Mouse (Mus musculus): ENCODE results near the gene Casd1. TPM values are rescaled to one million over a fixed set of nuclear protein-coding genes. Genes with fewer than 3 reads are reported as not detected.
A peak's percentile ranks its signal among the peaks of the same experiment; 100 is the strongest.

The Casd1 gene
- polyA plus RNA-seq, 1 experiment from 2014 or later, result 40.7 TPM

DNA sequence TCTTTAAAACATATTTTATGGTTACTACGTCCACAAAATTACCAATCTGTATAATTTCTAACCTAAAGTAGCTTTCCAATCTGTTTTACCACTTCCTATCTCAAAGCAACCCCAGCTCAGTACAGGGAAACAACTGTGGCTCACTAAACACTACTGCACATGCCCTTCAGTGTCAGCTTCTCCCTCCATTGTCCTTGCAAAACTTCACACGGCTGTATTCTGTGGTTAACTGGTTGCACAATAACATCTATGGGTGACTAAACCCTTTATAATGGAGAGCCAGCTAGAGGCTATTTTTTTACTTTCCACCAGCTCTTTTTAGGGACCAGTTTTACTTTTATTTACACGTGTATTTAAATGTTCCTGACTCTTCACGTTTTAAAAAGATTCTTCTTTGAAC lies 12.7 kb upstream of the Casd1 start:
- ATAC-seq (ENCODE audit: low FRiP score, low read depth), result no peak
- Histone ChIP-seq H3K9me3 (no peaks in the 10 kb centered on the region), H3K4me1 (no peaks in the 10 kb centered on the region), H3K36me3 (no peaks in the 10 kb centered on the region), H3K9ac (no peak overlapping the region), H3K4me2 (replicated peaks) (no peak overlapping the region), H3K27me3 (replicated peaks) (no peaks in the 10 kb centered on the region), H3K27ac (no peak overlapping the region), H3K4me3 (no peak overlapping the region)
- 72% methylated on average over 4 of the region's 4 CpGs for WGBS

DNA sequence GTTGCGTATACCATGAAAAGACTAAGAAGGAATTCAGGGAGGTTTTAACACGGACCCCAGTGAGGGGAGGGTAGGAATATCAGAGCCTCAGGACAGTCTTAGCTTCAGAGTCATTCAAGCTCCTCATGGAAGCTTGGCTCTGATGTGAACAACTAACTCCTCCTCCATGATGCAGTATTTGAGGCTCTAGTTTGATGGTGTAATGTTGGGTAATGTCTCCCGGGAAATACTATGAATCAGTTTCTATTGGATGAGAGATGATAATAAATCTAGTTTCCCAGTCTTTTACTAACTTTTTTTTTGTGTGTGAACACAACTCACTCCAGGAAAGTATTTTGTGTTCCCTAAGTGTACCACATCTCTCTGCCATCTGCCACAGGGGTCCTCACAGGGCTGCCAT lies 11.9 kb upstream of the Casd1 start:
- WGBS, result 89% methylated on average over 3 of the region's 3 CpGs
- Histone ChIP-seq H3K4me1 (no peaks in the 10 kb centered on the region), H3K4me2 (replicated peaks) (no peak overlapping the region), H3K27me3 (replicated peaks) (no peaks in the 10 kb centered on the region), H3K4me3 (no peak overlapping the region), H3K9ac (no peak overlapping the region), H3K27ac (no peak overlapping the region), H3K36me3 (no peaks in the 10 kb centered on the region), H3K9me3 (no peaks in the 10 kb centered on the region)
- no peak for ATAC-seq (ENCODE audit: low FRiP score, low read depth)

DNA sequence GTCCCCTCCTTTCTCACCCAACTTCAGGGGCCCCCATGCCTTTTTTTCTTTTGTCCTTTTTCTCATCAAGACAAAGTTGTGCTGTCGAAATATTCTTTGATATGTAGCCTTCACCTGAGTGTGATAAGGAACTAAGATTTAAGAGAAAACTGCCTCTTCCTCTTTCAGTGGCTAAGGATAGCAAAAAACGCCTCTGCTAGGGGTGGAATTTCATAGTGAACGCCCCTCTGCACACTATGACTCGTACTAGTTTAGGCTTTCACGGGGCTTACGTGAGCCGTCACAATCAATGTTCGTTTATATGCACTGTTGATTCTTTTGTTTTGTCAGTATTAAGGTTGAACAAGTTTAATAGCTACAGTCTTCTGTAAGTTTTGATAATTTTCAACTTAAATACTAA lies 10.6 kb upstream of the Casd1 start:
- no peaks in the 10 kb centered on the region for H3K36me3 ChIP-seq
- H3K27ac ChIP-seq, result no peak overlapping the region
- no peak overlapping the region for H3K4me2 ChIP-seq (replicated peaks)
- no peaks in the 10 kb centered on the region for H3K9me3 ChIP-seq
- H3K27me3 ChIP-seq (replicated peaks), result no peaks in the 10 kb centered on the region
- ATAC-seq (ENCODE audit: low FRiP score, low read depth), result no peak
- no peaks in the 10 kb centered on the region for H3K4me1 ChIP-seq
- H3K4me3 ChIP-seq, result no peak overlapping the region
- H3K9ac ChIP-seq, result no peak overlapping the region
- WGBS, result 79% methylated on average over 8 of the region's 8 CpGs

DNA sequence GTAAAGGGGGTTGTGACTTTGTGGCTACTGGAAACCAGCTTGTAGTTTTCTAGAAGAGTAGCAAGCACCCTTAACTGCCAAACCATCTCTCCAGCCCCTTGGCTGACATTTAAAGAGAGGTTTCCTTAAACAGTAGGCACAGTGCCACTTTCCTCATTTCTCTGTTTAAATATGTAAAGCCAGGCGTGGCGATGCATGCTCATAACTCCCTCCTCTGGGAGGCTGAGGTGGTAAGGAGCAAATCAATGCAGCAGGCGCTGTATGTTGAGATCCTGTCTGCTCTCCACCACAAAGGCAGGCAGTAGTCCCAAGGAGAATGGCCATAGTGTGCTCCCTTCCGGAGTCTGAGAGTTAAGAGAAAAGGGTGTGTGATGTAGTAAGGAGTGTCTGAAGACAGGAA lies 2.9 kb upstream of the Casd1 start:
- no peak overlapping the region for H3K4me2 ChIP-seq (replicated peaks)
- no peak overlapping the region for H3K27ac ChIP-seq
- peaks cover 8% of the 10 kb centered on the region for H3K4me1 ChIP-seq
- no peaks in the 10 kb centered on the region for H3K9me3 ChIP-seq
- no peaks in the 10 kb centered on the region for H3K27me3 ChIP-seq (replicated peaks)
- H3K9ac ChIP-seq, result no peak overlapping the region
- no peaks in the 10 kb centered on the region for H3K36me3 ChIP-seq
- no peak for ATAC-seq (ENCODE audit: low FRiP score, low read depth)
- WGBS, result 77% methylated on average over 4 of the region's 4 CpGs
- H3K4me3 ChIP-seq, result no peak overlapping the region

DNA sequence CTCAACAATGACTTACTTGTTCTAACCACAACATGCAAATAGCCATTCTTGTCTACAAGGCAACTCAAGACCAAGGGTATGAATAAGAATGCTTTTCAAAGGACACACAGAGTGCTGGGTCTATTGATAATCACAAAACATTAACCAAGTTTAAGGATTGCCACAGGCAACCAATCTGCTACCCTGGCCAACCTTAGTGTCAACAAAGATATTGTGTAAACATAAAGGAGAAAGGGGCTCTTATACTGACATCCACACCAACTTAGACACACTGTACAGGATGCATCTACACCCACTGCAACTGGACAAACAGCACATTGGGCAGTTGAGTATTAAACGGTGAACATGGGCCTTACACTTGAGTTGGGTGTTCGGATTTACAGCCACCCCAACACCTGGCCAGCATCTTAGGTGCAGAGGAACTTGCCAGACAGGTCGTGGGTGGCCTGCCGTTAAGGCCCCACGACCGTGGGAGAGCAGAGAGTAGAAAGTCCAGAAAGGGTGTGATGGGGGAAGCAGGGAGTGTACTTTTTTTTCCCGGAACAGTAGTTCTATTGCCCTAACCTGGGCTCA lies 468 bp upstream of the Casd1 start:
- H3K4me1 ChIP-seq, result peaks cover 14% of the 10 kb centered on the region
- H3K27ac ChIP-seq, result peak overlapping the region; percentile 87; the same call in 1 of the 2 replicates
- H3K9me3 ChIP-seq, result no peaks in the 10 kb centered on the region
- H3K9ac ChIP-seq, result peak overlapping the region; percentile 92
- peak; percentile 21 for ATAC-seq (ENCODE audit: low FRiP score, low read depth)
- no peaks in the 10 kb centered on the region for H3K27me3 ChIP-seq (replicated peaks)
- WGBS, result 35% methylated on average over 7 of the region's 7 CpGs
- H3K36me3 ChIP-seq, result no peaks in the 10 kb centered on the region
- H3K4me2 ChIP-seq (replicated peaks), result peak overlapping the region; percentile 93
- H3K4me3 ChIP-seq, result peak overlapping the region; percentile 70

DNA sequence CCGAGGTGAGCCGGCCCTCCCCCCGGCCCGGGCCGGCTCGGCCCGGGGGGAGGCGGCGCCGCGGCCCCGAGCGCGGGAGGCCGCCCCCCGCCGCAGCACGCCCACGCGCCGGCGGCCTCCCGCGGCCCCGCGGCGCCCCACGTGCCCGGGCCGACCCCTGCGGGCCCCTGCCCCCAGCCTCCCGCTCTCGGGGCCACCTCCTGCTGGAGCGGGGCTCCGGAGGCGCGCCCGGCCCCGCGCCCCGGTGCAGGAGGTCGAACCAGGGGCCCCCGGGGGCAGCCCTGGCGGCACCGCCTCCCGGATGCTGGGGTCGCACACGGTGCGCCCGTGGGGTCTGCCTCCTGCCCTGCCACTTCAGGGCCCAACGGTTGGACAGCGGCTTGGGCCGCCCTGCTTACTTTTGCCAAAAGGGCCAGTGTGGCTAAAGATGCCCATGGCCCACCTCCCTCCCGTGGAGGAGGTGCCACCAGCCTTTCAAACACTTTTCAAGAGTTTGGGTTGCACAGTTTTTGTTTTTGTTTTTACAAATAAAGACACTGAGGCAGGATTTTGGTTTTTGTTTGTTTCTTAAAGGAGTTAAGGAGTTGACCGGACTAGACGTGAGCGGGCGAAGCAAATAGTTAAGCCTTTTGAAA lies 775 bp downstream of the Casd1 start:
- Histone ChIP-seq H3K9me3 (no peaks in the 10 kb centered on the region), H3K27ac (peak overlapping the region; percentile 87), H3K4me3 (peak overlapping the region; percentile 70), H3K27me3 (replicated peaks) (no peaks in the 10 kb centered on the region), H3K36me3 (no peaks in the 10 kb centered on the region), H3K4me2 (replicated peaks) (peak overlapping the region; percentile 93), H3K4me1 (peaks cover 14% of the 10 kb centered on the region), H3K9ac (peak overlapping the region; percentile 92)
- 4% methylated on average over 58 of the region's 58 CpGs for WGBS
- ATAC-seq (ENCODE audit: low FRiP score, low read depth), result peak; percentile 70

DNA sequence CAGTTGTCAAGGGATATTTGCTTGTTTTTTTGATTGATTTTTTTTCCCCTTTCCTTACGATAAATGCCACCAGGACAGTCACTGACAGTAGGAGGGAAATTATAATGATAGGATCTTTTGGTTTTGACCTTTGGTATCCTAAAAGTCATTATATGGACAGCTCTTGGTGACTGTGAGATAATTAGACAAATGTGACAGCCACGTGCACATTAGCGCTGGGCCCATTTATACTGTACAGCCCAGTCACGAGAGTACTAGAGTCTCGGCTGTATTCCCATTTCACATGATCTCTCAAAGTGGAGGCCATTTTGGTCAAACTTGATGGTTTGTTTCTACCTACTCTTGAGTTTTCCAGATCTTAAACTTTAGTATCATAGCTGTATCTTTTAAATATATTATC lies 1.4 kb downstream of the Casd1 start:
- no peaks in the 10 kb centered on the region for H3K9me3 ChIP-seq
- H3K27ac ChIP-seq, result no peak overlapping the region
- H3K36me3 ChIP-seq, result no peaks in the 10 kb centered on the region
- 0 out of 2 replicates have a peak overlapping the region, but pooled peaks have one; percentile 70 for H3K4me3 ChIP-seq
- ATAC-seq (ENCODE audit: low FRiP score, low read depth), result no peak
- H3K4me2 ChIP-seq (replicated peaks), result peak overlapping the region; percentile 93
- peaks cover 14% of the 10 kb centered on the region for H3K4me1 ChIP-seq
- no peak overlapping the region for H3K9ac ChIP-seq
- WGBS, result 61% methylated on average over 5 of the region's 5 CpGs
- no peaks in the 10 kb centered on the region for H3K27me3 ChIP-seq (replicated peaks)

DNA sequence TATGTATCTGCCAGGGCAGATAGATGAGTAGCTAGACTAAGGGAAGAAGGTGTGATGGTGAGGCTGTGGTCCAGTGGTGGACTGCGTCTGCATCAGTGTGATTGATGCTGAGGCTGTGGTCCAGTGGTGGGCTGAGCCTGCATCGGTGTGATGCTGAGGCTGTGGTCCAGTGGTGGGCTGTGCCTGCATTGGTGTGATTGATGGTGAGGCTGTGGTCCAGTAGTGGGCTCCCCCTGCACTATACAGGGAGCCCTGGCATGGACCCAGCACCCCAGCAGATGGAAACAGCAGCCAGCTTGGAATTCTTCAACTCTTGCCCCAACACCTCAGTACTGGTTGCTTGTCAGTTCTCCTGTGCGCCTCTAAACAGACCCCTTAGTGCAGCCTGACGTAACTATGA lies 5.8 kb downstream of the Casd1 start:
- ATAC-seq (ENCODE audit: low FRiP score, low read depth), result no peak
- WGBS, result 87% methylated on average over 4 of the region's 4 CpGs
- no peak overlapping the region for H3K27ac ChIP-seq

DNA sequence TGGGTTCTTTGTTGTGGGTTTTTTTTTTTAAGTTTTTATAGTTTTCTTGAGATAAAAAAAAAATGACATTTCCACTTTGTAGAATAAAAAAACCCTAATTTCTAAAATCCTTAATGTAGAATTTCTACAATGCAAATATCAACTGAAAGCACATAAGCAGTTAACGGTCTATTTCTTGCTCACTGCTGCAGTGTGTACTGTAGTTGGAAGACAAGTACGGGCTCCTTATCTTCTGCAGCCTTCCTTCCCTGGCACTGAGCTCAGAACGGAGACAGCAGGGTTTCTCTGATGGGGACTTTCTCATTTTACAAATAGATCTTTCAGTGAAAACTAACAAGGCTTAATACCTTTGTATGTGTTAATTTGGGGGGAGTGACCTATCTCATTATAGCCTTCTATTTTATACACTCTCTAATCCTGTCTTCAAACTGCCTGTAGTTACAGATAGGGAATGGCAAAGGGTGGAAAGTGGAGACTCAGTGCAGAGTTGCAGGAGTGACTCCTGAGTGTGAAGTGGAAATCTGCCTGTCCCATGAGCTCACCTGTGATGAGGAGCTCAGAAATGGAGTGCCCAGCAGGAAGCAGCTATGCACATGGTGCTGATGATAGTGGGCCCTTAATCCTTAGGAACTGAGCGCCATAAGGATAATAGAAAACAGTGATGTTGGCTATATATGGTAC lies 9.7 kb downstream of the Casd1 start:
- Histone ChIP-seq H3K36me3 (peaks cover 4% of the 10 kb centered on the region), H3K9ac (no peak overlapping the region), H3K9me3 (no peaks in the 10 kb centered on the region), H3K4me1 (peaks cover 4% of the 10 kb centered on the region; the same call in 1 of the 2 replicates), H3K4me3 (no peak overlapping the region), H3K27me3 (replicated peaks) (no peaks in the 10 kb centered on the region), H3K4me2 (replicated peaks) (no peak overlapping the region), H3K27ac (no peak overlapping the region)
- ATAC-seq (ENCODE audit: low FRiP score, low read depth), result no peak
- WGBS, result 89% methylated on average over 4 of the region's 4 CpGs

More for the DNA sequence above, 5.8 kb downstream of the Casd1 start:
- H3K36me3 ChIP-seq, result no peaks in the 10 kb centered on the region
- H3K9me3 ChIP-seq, result no peaks in the 10 kb centered on the region
- peaks cover 11% of the 10 kb centered on the region for H3K4me1 ChIP-seq
- H3K4me2 ChIP-seq (replicated peaks), result no peak overlapping the region
- no peak overlapping the region for H3K4me3 ChIP-seq
- no peaks in the 10 kb centered on the region for H3K27me3 ChIP-seq (replicated peaks)
- no peak overlapping the region for H3K9ac ChIP-seq

DNA sequence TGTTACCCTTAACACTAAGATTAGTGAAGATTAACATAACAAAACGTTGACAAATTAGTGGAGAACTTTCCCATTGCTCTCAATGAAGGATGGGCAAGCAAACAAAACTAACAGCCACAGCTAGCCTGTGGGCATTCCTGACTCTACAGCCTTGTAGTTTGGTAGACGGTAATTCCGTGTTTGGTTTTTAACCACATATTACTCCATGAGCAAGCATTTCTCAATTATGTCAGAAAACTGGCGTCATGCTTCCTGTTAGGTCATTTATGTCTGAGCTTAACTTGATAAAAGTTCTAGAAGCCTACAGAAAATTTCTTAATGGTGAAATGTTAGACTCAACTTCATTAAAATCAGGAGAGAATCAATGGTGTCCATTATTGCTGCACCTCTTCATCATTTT lies 11.2 kb downstream of the Casd1 start:
- Histone ChIP-seq H3K4me2 (replicated peaks) (no peak overlapping the region), H3K4me3 (no peak overlapping the region), H3K36me3 (peaks cover 4% of the 10 kb centered on the region), H3K27me3 (replicated peaks) (no peaks in the 10 kb centered on the region), H3K9ac (no peak overlapping the region), H3K27ac (no peak overlapping the region), H3K4me1 (peaks cover 4% of the 10 kb centered on the region; the same call in 1 of the 2 replicates), H3K9me3 (no peaks in the 10 kb centered on the region)
- ATAC-seq (ENCODE audit: low FRiP score, low read depth), result no peak
- WGBS, result 90% methylated on average over 4 of the region's 4 CpGs

DNA sequence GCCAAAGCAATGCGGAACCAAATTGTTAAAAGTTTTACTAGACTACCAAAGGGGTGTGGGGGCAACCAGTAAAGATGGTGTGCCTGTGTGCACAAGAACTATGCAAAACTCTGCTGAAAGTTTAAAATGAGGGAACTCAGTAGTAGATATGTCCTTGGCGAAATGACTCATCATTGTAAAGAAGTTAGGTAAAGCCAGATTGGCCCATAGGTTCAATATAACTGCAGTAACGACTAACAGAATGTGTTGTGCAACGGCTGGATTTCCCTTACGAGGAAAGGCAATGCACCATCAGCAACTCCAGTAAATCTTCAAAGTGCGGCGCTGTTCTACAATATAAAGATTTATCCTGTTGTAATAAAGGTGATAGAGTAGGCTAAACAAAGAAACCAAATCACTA lies 11.8 kb downstream of the Casd1 start:
- no peak for ATAC-seq (ENCODE audit: low FRiP score, low read depth)
- peaks cover 1% of the 10 kb centered on the region; the same call in 1 of the 2 replicates for H3K4me1 ChIP-seq
- H3K9me3 ChIP-seq, result no peaks in the 10 kb centered on the region
- H3K27me3 ChIP-seq (replicated peaks), result no peaks in the 10 kb centered on the region
- H3K4me3 ChIP-seq, result no peak overlapping the region
- H3K36me3 ChIP-seq, result peaks cover 4% of the 10 kb centered on the region
- no peak overlapping the region for H3K27ac ChIP-seq
- no peak overlapping the region for H3K4me2 ChIP-seq (replicated peaks)
- WGBS, result 91% methylated on average over 7 of the region's 7 CpGs
- H3K9ac ChIP-seq, result no peak overlapping the region

DNA sequence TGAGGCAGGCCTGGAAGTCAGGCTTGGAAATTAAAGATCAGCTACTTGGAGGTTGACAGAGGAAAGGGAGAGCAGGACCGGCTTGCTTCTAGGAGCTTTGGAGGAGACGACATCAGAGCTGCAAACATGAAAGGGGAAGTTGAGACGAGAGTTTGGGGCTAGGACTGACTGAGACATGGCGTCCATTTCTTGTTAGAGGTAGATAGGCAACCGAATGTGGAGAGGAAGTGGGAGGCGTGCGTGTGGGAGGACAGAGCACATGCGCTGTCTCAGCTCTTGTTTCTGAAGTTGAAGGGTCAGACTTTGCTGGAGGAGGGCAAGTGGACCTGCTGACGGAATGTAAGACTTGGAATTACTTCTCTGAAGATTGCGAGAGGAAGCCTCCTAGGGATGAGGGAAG lies 17.3 kb downstream of the Casd1 start:
- no peak for ATAC-seq (ENCODE audit: low FRiP score, low read depth)
- WGBS, result 91% methylated on average over 10 of the region's 10 CpGs
- H3K9me3 ChIP-seq, result no peaks in the 10 kb centered on the region
- no peak overlapping the region for H3K9ac ChIP-seq
- no peak overlapping the region for H3K4me3 ChIP-seq
- H3K36me3 ChIP-seq, result peaks cover 8% of the 10 kb centered on the region
- H3K4me2 ChIP-seq (replicated peaks), result no peak overlapping the region
- no peaks in the 10 kb centered on the region for H3K4me1 ChIP-seq
- H3K27ac ChIP-seq, result no peak overlapping the region
- no peaks in the 10 kb centered on the region for H3K27me3 ChIP-seq (replicated peaks)

Data from neural tube, embryonic 12.5 days (tissue).